Mouse (Mus musculus): Measurements from ENCODE around the gene Cenpb. TPM values are rescaled to one million over a fixed set of nuclear protein-coding genes. Genes with fewer than 3 reads are reported as not detected.
"Not testable (repeated sequence)": the region's sequence is repeated elsewhere in the genome, so short reads cannot be mapped to it uniquely, and the experiment has no call there.

The Cenpb gene
- polyA plus RNA-seq (2011; ENCODE audit: insufficient read length, low read depth, missing spikeins): 52.2 and 55.0 TPM in 2 replicates

GRCm38 (mm10) chr2:131179990-131180587, at the start of gene Cenpb:
Cenpb (minus strand) TSS chr2:131180067.
- peak within 1 kb of the TSS; percentile 5; the same call in 1 of the 2 replicates for H3K27ac ChIP-seq (ENCODE audit: insufficient read depth, low read length)
- H3K4me3 ChIP-seq (ENCODE audit: insufficient read depth, low read length): peak within 1 kb of the TSS; percentile 72
- peaks cover 7% of the 10 kb centered on the region for H3K4me1 ChIP-seq (ENCODE audit: control insufficient read depth, insufficient read depth, low read length)
- TF ChIP-seq POLR2A (IDR thresholded peaks at IDR 0.05; ENCODE audit: low read depth, low read length) (peak; percentile 37; the same call in 1 of the 2 replicates), CTCF (IDR thresholded peaks at IDR 0.05; ENCODE audit: borderline replicate concordance, insufficient read depth, low read length) (peak; percentile 52; the same call in 1 of the 2 replicates)

GRCm38 (mm10) chr2:131227243-131227642, 47.4 kb upstream of the Cenpb start:
- no peak overlapping the region for H3K27ac ChIP-seq (ENCODE audit: insufficient read depth, low read length)
- TF ChIP-seq POLR2A (IDR thresholded peaks at IDR 0.05; ENCODE audit: low read depth, low read length) (no peak), CTCF (IDR thresholded peaks at IDR 0.05; ENCODE audit: borderline replicate concordance, insufficient read depth, low read length) (no peak)
- H3K4me3 ChIP-seq (ENCODE audit: insufficient read depth, low read length): no peak overlapping the region
- H3K4me1 ChIP-seq (ENCODE audit: control insufficient read depth, insufficient read depth, low read length): no peaks in the 10 kb centered on the region

- not testable (repeated sequence) for H3K4me3 ChIP-seq (ENCODE audit: insufficient read depth, low read length); H3K4me1 ChIP-seq (ENCODE audit: control insufficient read depth, insufficient read depth, low read length); H3K27ac ChIP-seq (ENCODE audit: insufficient read depth, low read length)
Measured at GRCm38 (mm10) chr2:131226669-131227068, 46.8 kb upstream of the Cenpb start.

- no peak overlapping the region for H3K4me3 ChIP-seq (ENCODE audit: insufficient read depth, low read length)
- no peak for TF ChIP-seq CTCF (IDR thresholded peaks at IDR 0.05; ENCODE audit: borderline replicate concordance, insufficient read depth, low read length)
- no peak for TF ChIP-seq POLR2A (IDR thresholded peaks at IDR 0.05; ENCODE audit: low read depth, low read length)
Measured at GRCm38 (mm10) chr2:131225178-131225577, 45.3 kb upstream of the Cenpb start.

GRCm38 (mm10) chr2:131223569-131223968, 43.7 kb upstream of the Cenpb start:
- Histone ChIP-seq H3K4me1 (ENCODE audit: control insufficient read depth, insufficient read depth, low read length) (no peaks in the 10 kb centered on the region), H3K4me3 (ENCODE audit: insufficient read depth, low read length) (no peak overlapping the region), H3K27ac (ENCODE audit: insufficient read depth, low read length) (no peak overlapping the region)
- TF ChIP-seq POLR2A (IDR thresholded peaks at IDR 0.05; ENCODE audit: low read depth, low read length): no peak
- TF ChIP-seq CTCF (IDR thresholded peaks at IDR 0.05; ENCODE audit: borderline replicate concordance, insufficient read depth, low read length): no peak

More at GRCm38 (mm10) chr2:131225178-131225577, 45.3 kb upstream of the Cenpb start:
- H3K27ac ChIP-seq (ENCODE audit: insufficient read depth, low read length): no peak overlapping the region
- H3K4me1 ChIP-seq (ENCODE audit: control insufficient read depth, insufficient read depth, low read length): no peaks in the 10 kb centered on the region

- Histone ChIP-seq H3K27ac (ENCODE audit: insufficient read depth, low read length) (no peak overlapping the region), H3K4me1 (ENCODE audit: control insufficient read depth, insufficient read depth, low read length) (no peaks in the 10 kb centered on the region), H3K4me3 (ENCODE audit: insufficient read depth, low read length) (no peak overlapping the region)
- TF ChIP-seq CTCF (IDR thresholded peaks at IDR 0.05; ENCODE audit: borderline replicate concordance, insufficient read depth, low read length): no peak
- no peak for TF ChIP-seq POLR2A (IDR thresholded peaks at IDR 0.05; ENCODE audit: low read depth, low read length)
Measured at GRCm38 (mm10) chr2:131222562-131222961, 42.7 kb upstream of the Cenpb start.

GRCm38 (mm10) chr2:131221853-131222515, 42.1 kb upstream of the Cenpb start:
- Histone ChIP-seq H3K27ac (ENCODE audit: insufficient read depth, low read length) (no peak overlapping the region), H3K4me1 (ENCODE audit: control insufficient read depth, insufficient read depth, low read length) (no peaks in the 10 kb centered on the region), H3K4me3 (ENCODE audit: insufficient read depth, low read length) (no peak overlapping the region)
- no peak for TF ChIP-seq POLR2A (IDR thresholded peaks at IDR 0.05; ENCODE audit: low read depth, low read length)
- no peak for TF ChIP-seq CTCF (IDR thresholded peaks at IDR 0.05; ENCODE audit: borderline replicate concordance, insufficient read depth, low read length)

GRCm38 (mm10) chr2:131220030-131220429, 40.2 kb upstream of the Cenpb start:
- TF ChIP-seq CTCF (IDR thresholded peaks at IDR 0.05; ENCODE audit: borderline replicate concordance, insufficient read depth, low read length) (no peak), POLR2A (IDR thresholded peaks at IDR 0.05; ENCODE audit: low read depth, low read length) (no peak)
- Histone ChIP-seq H3K27ac (ENCODE audit: insufficient read depth, low read length) (no peak overlapping the region), H3K4me3 (ENCODE audit: insufficient read depth, low read length) (no peak overlapping the region), H3K4me1 (ENCODE audit: control insufficient read depth, insufficient read depth, low read length) (no peaks in the 10 kb centered on the region)

- TF ChIP-seq POLR2A (IDR thresholded peaks at IDR 0.05; ENCODE audit: low read depth, low read length) (no peak), CTCF (IDR thresholded peaks at IDR 0.05; ENCODE audit: borderline replicate concordance, insufficient read depth, low read length) (no peak)
- no peak overlapping the region for H3K27ac ChIP-seq (ENCODE audit: insufficient read depth, low read length)
- H3K4me1 ChIP-seq (ENCODE audit: control insufficient read depth, insufficient read depth, low read length): no peaks in the 10 kb centered on the region; the same call in 1 of the 2 replicates
- H3K4me3 ChIP-seq (ENCODE audit: insufficient read depth, low read length): no peak overlapping the region
Measured at GRCm38 (mm10) chr2:131215941-131216858, 36.3 kb upstream of the Cenpb start.

All from embryonic fibroblast, embryonic 13.5 days (primary cell).